Mouse (Mus musculus): Measurements from ENCODE around the gene Esp31. TPM values are rescaled to one million over a fixed set of nuclear protein-coding genes. Genes with fewer than 3 reads are reported as not detected.

The Esp31 gene
- polyA plus RNA-seq (2014; fragmentation: Nextera tagmentation; extraction: Ambion mirVana): not detected in 2 replicates

GRCm38 (mm10) chr17:38639147-38639546 lies at the start of gene Esp31:
Gene Esp31 (plus strand): TSS chr17:38639447.
- H3K9me3 ChIP-seq (replicated peaks; ENCODE audit: control insufficient read depth, low read length): no peaks in the 10 kb centered on the region
- H3K4me2 ChIP-seq (ENCODE audit: low read depth, low read length): no peak within 1 kb of the TSS
- WGBS: 78% methylated on average over 2 of the region's 2 CpGs
- no peak within 1 kb of the TSS for H3K9ac ChIP-seq (replicated peaks; ENCODE audit: low read length)
- no peak within 1 kb of the TSS for H3K27ac ChIP-seq (replicated peaks; ENCODE audit: low read depth, low read length)
- ATAC-seq (replicated peaks; ENCODE audit: insufficient number of reproducible peaks, low FRiP score, low TSS enrichment, low read depth) (no peak), DNase-seq (ENCODE audit: low spot score) (no peak)
- H3K4me3 ChIP-seq (ENCODE audit: low read depth, low read length): no peak within 1 kb of the TSS
- no peaks in the 10 kb centered on the region for H3K27me3 ChIP-seq (ENCODE audit: control insufficient read depth, insufficient read depth, low read length)
- H3K4me1 ChIP-seq (ENCODE audit: control insufficient read depth, insufficient read depth, low read length): no peaks in the 10 kb centered on the region
- H3K36me3 ChIP-seq (replicated peaks; ENCODE audit: control insufficient read depth, insufficient read depth, low read depth, low read length): no peaks in the 10 kb centered on the region

Other genes starting within 250 kb of the Esp31 start
- not detected in 2 replicates for gene Esp36, start 219.3 kb upstream of the Esp31 start, polyA plus RNA-seq (2014; fragmentation: Nextera tagmentation; extraction: Ambion mirVana)
- not detected in 2 replicates for gene Esp34, start 85.3 kb upstream of the Esp31 start, polyA plus RNA-seq (2014; fragmentation: Nextera tagmentation; extraction: Ambion mirVana)